Mouse (Mus musculus): ENCODE measurements at regions not wholly inside any gene's neighbourhood (a gene's known extent, or its start where the extent isn't known, plus 50 kb on each side); places are given as distances from the start of the nearest gene placed in this dataset.

GRCm38 (mm10) chr3:156412757-156413156 is 148.8 kb upstream of the Negr1 start:
- no peak overlapping the region for H3K9ac ChIP-seq (ENCODE audit: low read depth, low read length)
- H3K4me1 ChIP-seq (ENCODE audit: control insufficient read depth, insufficient read depth, low read length): no peaks in the 10 kb centered on the region
- no peak for DNase-seq (ENCODE audit: extremely low read depth, low read depth, low spot score)
- no peaks in the 10 kb centered on the region for H3K36me3 ChIP-seq (ENCODE audit: control insufficient read depth, insufficient read depth, low read length)
- 70% methylated on average over 3 of the region's 3 CpGs for WGBS
- no peak overlapping the region for H3K27ac ChIP-seq (replicated peaks; ENCODE audit: insufficient read depth, low read depth, low read length)
- H3K27me3 ChIP-seq (ENCODE audit: control insufficient read depth, insufficient read depth, low read length): no peaks in the 10 kb centered on the region
- H3K4me3 ChIP-seq (ENCODE audit: insufficient read depth, low read depth, low read length): no peak overlapping the region
- TF ChIP-seq POLR2A (IDR thresholded peaks at IDR 0.05; ENCODE audit: extremely low read depth, insufficient read depth, low read length): no peak
- H3K79me2 ChIP-seq (ENCODE audit: control insufficient read depth, insufficient read depth, low read length): no peaks in the 10 kb centered on the region

DNA sequence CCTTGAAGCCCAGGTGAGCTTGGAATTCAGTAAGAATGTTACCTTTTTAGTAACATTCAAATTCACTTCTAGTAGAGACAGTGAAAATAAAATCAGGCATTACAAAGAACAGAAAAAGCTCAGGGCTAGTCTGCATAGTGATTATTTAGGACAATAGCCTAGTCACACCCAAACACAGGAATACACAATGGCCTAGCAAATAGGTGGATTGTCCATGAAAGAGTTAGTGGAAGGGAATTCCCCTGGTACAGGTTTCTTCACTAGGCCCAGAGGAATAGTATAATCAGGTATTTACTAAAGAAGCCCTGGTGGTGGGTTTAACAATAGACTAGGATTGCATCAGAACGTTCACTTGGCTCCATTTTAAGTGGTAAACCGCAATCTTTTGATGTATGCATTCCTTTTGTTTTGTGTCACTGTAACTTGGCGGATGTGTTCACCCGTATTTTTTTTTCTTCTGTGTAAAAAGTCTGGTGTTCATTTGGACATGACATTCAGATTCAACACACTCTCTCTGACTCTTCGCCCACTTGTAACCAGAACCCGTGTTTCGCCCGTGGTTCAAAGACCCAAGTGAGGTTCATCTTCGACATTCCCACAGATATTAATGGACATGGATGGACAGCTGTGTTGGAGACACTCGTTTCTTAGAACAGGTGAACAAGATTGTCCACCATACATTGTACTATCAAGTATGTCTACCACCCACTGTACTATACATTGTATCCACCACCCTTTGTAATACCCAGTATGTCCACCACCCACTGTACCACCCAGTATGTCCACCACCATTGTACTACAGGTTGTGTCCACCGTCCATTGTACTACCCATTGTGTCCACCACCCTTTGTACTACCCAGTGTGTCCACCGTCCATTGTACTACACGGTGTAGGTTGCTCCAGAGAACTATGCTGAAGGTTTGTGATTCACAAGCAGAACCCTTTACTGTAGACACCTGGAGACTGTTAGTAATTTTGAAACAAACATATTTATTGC is 146.9 kb upstream of the Negr1 start:
- Histone ChIP-seq H3K27me3 (ENCODE audit: control insufficient read depth, insufficient read depth, low read length) (no peaks in the 10 kb centered on the region), H3K36me3 (ENCODE audit: control insufficient read depth, insufficient read depth, low read length) (no peaks in the 10 kb centered on the region), H3K4me3 (ENCODE audit: insufficient read depth, low read depth, low read length) (no peak overlapping the region), H3K4me1 (ENCODE audit: control insufficient read depth, insufficient read depth, low read length) (no peaks in the 10 kb centered on the region), H3K27ac (replicated peaks; ENCODE audit: insufficient read depth, low read depth, low read length) (no peak overlapping the region), H3K9ac (ENCODE audit: low read depth, low read length) (no peak overlapping the region), H3K79me2 (ENCODE audit: control insufficient read depth, insufficient read depth, low read length) (no peaks in the 10 kb centered on the region)
- TF ChIP-seq CTCF (IDR thresholded peaks at IDR 0.05; ENCODE audit: low read depth, low read length) (no peak), POLR2A (IDR thresholded peaks at IDR 0.05; ENCODE audit: extremely low read depth, insufficient read depth, low read length) (no peak)
- 83% methylated on average over 13 of the region's 13 CpGs for WGBS
- DNase-seq (ENCODE audit: extremely low read depth, low read depth, low spot score): no peak

GRCm38 (mm10) chr3:156418124-156418523 is 143.5 kb upstream of the Negr1 start:
- Histone ChIP-seq H3K79me2 (ENCODE audit: control insufficient read depth, insufficient read depth, low read length) (no peaks in the 10 kb centered on the region), H3K27me3 (ENCODE audit: control insufficient read depth, insufficient read depth, low read length) (no peaks in the 10 kb centered on the region), H3K27ac (replicated peaks; ENCODE audit: insufficient read depth, low read depth, low read length) (no peak overlapping the region), H3K4me3 (ENCODE audit: insufficient read depth, low read depth, low read length) (no peak overlapping the region), H3K9ac (ENCODE audit: low read depth, low read length) (no peak overlapping the region), H3K36me3 (ENCODE audit: control insufficient read depth, insufficient read depth, low read length) (no peaks in the 10 kb centered on the region), H3K4me1 (ENCODE audit: control insufficient read depth, insufficient read depth, low read length) (no peaks in the 10 kb centered on the region)
- TF ChIP-seq POLR2A (IDR thresholded peaks at IDR 0.05; ENCODE audit: extremely low read depth, insufficient read depth, low read length) (no peak), CTCF (IDR thresholded peaks at IDR 0.05; ENCODE audit: low read depth, low read length) (no peak)
- no peak for DNase-seq (ENCODE audit: extremely low read depth, low read depth, low spot score)

DNA sequence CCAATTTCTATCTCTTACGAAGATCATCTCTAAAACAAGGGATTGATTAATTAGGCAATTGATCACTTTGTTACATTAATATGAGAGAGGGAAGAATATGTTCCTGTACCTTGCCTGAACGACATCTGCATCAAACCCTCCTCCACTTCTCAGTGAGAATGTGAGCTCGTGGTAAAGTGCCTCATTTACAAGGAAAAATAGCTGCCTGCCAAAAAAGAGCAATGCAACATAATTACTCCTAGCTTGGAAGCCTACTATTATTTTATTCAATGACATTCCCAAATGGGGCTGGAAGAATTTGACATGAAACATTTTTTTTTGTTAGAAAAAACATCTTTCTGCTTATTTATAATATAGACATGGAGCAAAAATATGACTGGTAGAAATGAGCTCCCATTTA is 138.5 kb upstream of the Negr1 start:
- H3K79me2 ChIP-seq (ENCODE audit: control insufficient read depth, insufficient read depth, low read length): no peaks in the 10 kb centered on the region
- H3K4me1 ChIP-seq (ENCODE audit: control insufficient read depth, insufficient read depth, low read length): no peaks in the 10 kb centered on the region
- TF ChIP-seq POLR2A (IDR thresholded peaks at IDR 0.05; ENCODE audit: extremely low read depth, insufficient read depth, low read length) (no peak), CTCF (IDR thresholded peaks at IDR 0.05; ENCODE audit: low read depth, low read length) (no peak)
- H3K9ac ChIP-seq (ENCODE audit: low read depth, low read length): no peak overlapping the region
- H3K36me3 ChIP-seq (ENCODE audit: control insufficient read depth, insufficient read depth, low read length): no peaks in the 10 kb centered on the region
- no peak overlapping the region for H3K4me3 ChIP-seq (ENCODE audit: insufficient read depth, low read depth, low read length)
- DNase-seq (ENCODE audit: extremely low read depth, low read depth, low spot score): no peak
- no peaks in the 10 kb centered on the region for H3K27me3 ChIP-seq (ENCODE audit: control insufficient read depth, insufficient read depth, low read length)
- no peak overlapping the region for H3K27ac ChIP-seq (replicated peaks; ENCODE audit: insufficient read depth, low read depth, low read length)
- 58% methylated on average over 3 of the region's 3 CpGs for WGBS

GRCm38 (mm10) chr3:156455042-156455441 is 106.6 kb upstream of the Negr1 start:
- TF ChIP-seq CTCF (IDR thresholded peaks at IDR 0.05; ENCODE audit: low read depth, low read length) (no peak), POLR2A (IDR thresholded peaks at IDR 0.05; ENCODE audit: extremely low read depth, insufficient read depth, low read length) (no peak)
- H3K36me3 ChIP-seq (ENCODE audit: control insufficient read depth, insufficient read depth, low read length): no peaks in the 10 kb centered on the region
- no peak overlapping the region for H3K27ac ChIP-seq (replicated peaks; ENCODE audit: insufficient read depth, low read depth, low read length)
- no peak for DNase-seq (ENCODE audit: extremely low read depth, low read depth, low spot score)
- H3K9ac ChIP-seq (ENCODE audit: low read depth, low read length): no peak overlapping the region
- H3K4me3 ChIP-seq (ENCODE audit: insufficient read depth, low read depth, low read length): no peak overlapping the region
- H3K4me1 ChIP-seq (ENCODE audit: control insufficient read depth, insufficient read depth, low read length): no peaks in the 10 kb centered on the region
- 78% methylated on average over 4 of the region's 4 CpGs for WGBS
- no peaks in the 10 kb centered on the region for H3K27me3 ChIP-seq (ENCODE audit: control insufficient read depth, insufficient read depth, low read length)
- no peaks in the 10 kb centered on the region for H3K79me2 ChIP-seq (ENCODE audit: control insufficient read depth, insufficient read depth, low read length)

GRCm38 (mm10) chr3:156463299-156463698 is 98.3 kb upstream of the Negr1 start:
- H3K27me3 ChIP-seq (ENCODE audit: control insufficient read depth, insufficient read depth, low read length): no peaks in the 10 kb centered on the region
- TF ChIP-seq POLR2A (IDR thresholded peaks at IDR 0.05; ENCODE audit: extremely low read depth, insufficient read depth, low read length) (no peak), CTCF (IDR thresholded peaks at IDR 0.05; ENCODE audit: low read depth, low read length) (no peak)
- no peaks in the 10 kb centered on the region for H3K4me1 ChIP-seq (ENCODE audit: control insufficient read depth, insufficient read depth, low read length)
- DNase-seq (ENCODE audit: extremely low read depth, low read depth, low spot score): no peak
- no peaks in the 10 kb centered on the region for H3K36me3 ChIP-seq (ENCODE audit: control insufficient read depth, insufficient read depth, low read length)
- no peak overlapping the region for H3K9ac ChIP-seq (ENCODE audit: low read depth, low read length)
- H3K4me3 ChIP-seq (ENCODE audit: insufficient read depth, low read depth, low read length): no peak overlapping the region
- H3K79me2 ChIP-seq (ENCODE audit: control insufficient read depth, insufficient read depth, low read length): no peaks in the 10 kb centered on the region
- WGBS: 53% methylated on average over 2 of the region's 2 CpGs
- H3K27ac ChIP-seq (replicated peaks; ENCODE audit: insufficient read depth, low read depth, low read length): no peak overlapping the region

Data from liver, adult 2 months (tissue).